Mouse (Mus musculus) MEL (cell line): ENCODE measurements around the gene Guca2a.

Experiments used
- CTCF ChIP-seq, 3 experiments: IDR thresholded peaks in 2 of 3; conservative IDR thresholded peaks in 1 of 3; 2 replicates each; pipeline ENCODE4 v1.5.1; 2011 to 2012; ENCODE audit warnings: low read length in 3 of 3, low read depth in 2 of 3, mild to moderate bottlenecking in 2 of 3, improper control_type of control experiment in 1 of 3, inconsistent platforms in 1 of 3, mixed read lengths in 1 of 3, moderate library complexity in 1 of 3; ENCODE audit not compliant: control insufficient read depth in 1 of 3, insufficient read depth in 1 of 3, poor library complexity in 1 of 3, severe bottlenecking in 1 of 3
- E2F4 ChIP-seq: IDR thresholded peaks from 2 replicates; pipeline ENCODE4 v1.6.1; 2011; ENCODE audit warnings: low read depth, low read length, improper control_type of control experiment, borderline replicate concordance
- GATA1 ChIP-seq: IDR thresholded peaks from 2 replicates; pipeline ENCODE4 v1.6.1; 2011; ENCODE audit warnings: low read depth, low read length, improper control_type of control experiment
- HCFC1 ChIP-seq: IDR thresholded peaks from 2 replicates; pipeline ENCODE4 v1.6.1; 2012; ENCODE audit warnings: low read depth, mild to moderate bottlenecking, inconsistent platforms, low read length, improper control_type of control experiment, moderate library complexity
- POLR2A ChIP-seq, 2 experiments: IDR thresholded peaks; 2 replicates each; pipeline ENCODE4 v1.6.1; 2011 to 2012; ENCODE audit warnings: low read length in 2 of 2, mild to moderate bottlenecking in 2 of 2, control low read depth in 1 of 2, improper control_type of control experiment in 1 of 2, low read depth in 1 of 2, moderate library complexity in 1 of 2; ENCODE audit not compliant: control insufficient read depth in 1 of 2, insufficient read depth in 1 of 2, poor library complexity in 1 of 2
- SMC3 ChIP-seq: IDR thresholded peaks from 2 replicates; pipeline ENCODE4 v1.6.1; 2011; ENCODE audit warnings: low read depth, low read length, improper control_type of control experiment

- no peak for TF ChIP-seq POLR2A (IDR thresholded peaks at IDR 0.05; ENCODE audit: control insufficient read depth in 1 of 2, insufficient read depth in 1 of 2, low read depth in 1 of 2, low read length in 2 of 2, poor library complexity in 1 of 2)
- TF ChIP-seq HCFC1, result no peak
- no peak for TF ChIP-seq SMC3
- no peak for TF ChIP-seq GATA1
- no peak for TF ChIP-seq CTCF (IDR thresholded peaks at IDR 0.05 in 2 of 3, conservative IDR thresholded peaks at IDR 0.05 in 1 of 3; ENCODE audit: control insufficient read depth in 1 of 3, insufficient read depth in 1 of 3, low read depth in 2 of 3, low read length in 3 of 3, poor library complexity in 1 of 3, severe bottlenecking in 1 of 3)
- no peak for TF ChIP-seq E2F4
These were observed 33.7 kb downstream of the Guca2a start for GRCm38 (mm10) chr4:119671164-119671563.
